10 mouse cellular contexts compared by ENCODE assay signal in genomic region chr14:58520976-58521549, GRCm38 (mm10).
DNase-seq lines count a peak whose midpoint lies in the region; ATAC-seq lines count a peak whose summit lies in the region.
"Had no signal": no experiment of that assay in that cellular context is flagged by ENCODE, and none has a peak within 500 bp of the region (broad histone marks: within the 10 kb centered on the region; RNA-seq: fewer than 3 reads in every experiment).

No protein-coding gene starts in this region.

- ATAC-seq in heart, embryonic 15.5 days (replicated peaks; ENCODE audit: insufficient number of reproducible peaks, insufficient read depth, low FRiP score, low read depth): peak; percentile 84; the same call in 1 of the 2 replicates
- ATAC-seq: intestine, postnatal 0 days had no signal

- no peak overlapping the region for H3K4me3 ChIP-seq in heart, embryonic 15.5 days
- H3K4me3 ChIP-seq: embryonic facial prominence, embryonic 12.5 days had no signal

- intact Hi-C loops in left cerebral cortex, postnatal 10 days (cut with DNase I): no loop called here

- peak; percentile 12 for DNase-seq in cerebellum, adult 8-10 months
- DNase-seq in cerebellum, adult 11-12 months: no peak
- peak; percentile 7 to 35 for DNase-seq in left cerebral cortex, postnatal 10 days (ENCODE audit: extremely low spot score in 1 of 2, low spot score in 2 of 2)
- DNase-seq in left cerebral cortex, adult 8-10 months (ENCODE audit: low spot score in 2 of 2): no peak
- DNase-seq in brain, adult 2 months (ENCODE audit: low read depth, low spot score): peak; percentile 54
- no peak for DNase-seq in urinary bladder, postnatal 36 days (ENCODE audit: low spot score in 2 of 2)
- DNase-seq in MN1 (ENCODE audit: low spot score): no peak

- no peaks in the 10 kb centered on the region for H3K27me3 ChIP-seq in heart, embryonic 15.5 days
- H3K27me3 ChIP-seq: embryonic facial prominence, embryonic 12.5 days had no signal

- peak overlapping the region; percentile 78 for H3K27ac ChIP-seq in heart, embryonic 15.5 days
- H3K27ac ChIP-seq: embryonic facial prominence, embryonic 12.5 days had no signal

- H3K4me2 ChIP-seq in heart, embryonic 15.5 days: no peak overlapping the region
- H3K4me2 ChIP-seq: embryonic facial prominence, embryonic 12.5 days had no signal

- H3K4me1 ChIP-seq in heart, embryonic 15.5 days (replicated peaks): peaks cover 15% of the 10 kb centered on the region

- no peaks in the 10 kb centered on the region for H3K9me3 ChIP-seq in heart, embryonic 15.5 days (replicated peaks)
- H3K9me3 ChIP-seq: embryonic facial prominence, embryonic 12.5 days had no signal

- 29% methylated on average over 5 of the region's 5 CpGs for WGBS in heart, embryonic 15.5 days

- H3K36me3 ChIP-seq in heart, embryonic 15.5 days: no peaks in the 10 kb centered on the region
- H3K36me3 ChIP-seq: embryonic facial prominence, embryonic 12.5 days had no signal

- no peak overlapping the region for H3K9ac ChIP-seq in heart, embryonic 15.5 days
- H3K9ac ChIP-seq: embryonic facial prominence, embryonic 12.5 days had no signal

Comparison
In these comparisons a context has a peak if more than half of its experiments do, and no peak if none do; other contexts are left out.
1. DNase-seq: peak in cerebellum, adult 8-10 months (single experiment), left cerebral cortex, postnatal 10 days (2 of 2) and brain, adult 2 months (single experiment); none in cerebellum, adult 11-12 months (single experiment), left cerebral cortex, adult 8-10 months (0 of 2), urinary bladder, postnatal 36 days (0 of 2) and MN1 (single experiment).